Mouse (Mus musculus): ENCODE measurements around the gene Bex2. TPM values are rescaled to one million over a fixed set of nuclear protein-coding genes. Genes with fewer than 3 reads are reported as not detected.
"Not testable (repeated sequence)": the region's sequence is repeated elsewhere in the genome, so short reads cannot be mapped to it uniquely, and the experiment has no call there.

Bex2 gene
- polyA plus RNA-seq (2016; fragmentation: Nextera tagmentation; extraction: Ambion mirVana) = 351 and 371 TPM in 2 replicates

DNA sequence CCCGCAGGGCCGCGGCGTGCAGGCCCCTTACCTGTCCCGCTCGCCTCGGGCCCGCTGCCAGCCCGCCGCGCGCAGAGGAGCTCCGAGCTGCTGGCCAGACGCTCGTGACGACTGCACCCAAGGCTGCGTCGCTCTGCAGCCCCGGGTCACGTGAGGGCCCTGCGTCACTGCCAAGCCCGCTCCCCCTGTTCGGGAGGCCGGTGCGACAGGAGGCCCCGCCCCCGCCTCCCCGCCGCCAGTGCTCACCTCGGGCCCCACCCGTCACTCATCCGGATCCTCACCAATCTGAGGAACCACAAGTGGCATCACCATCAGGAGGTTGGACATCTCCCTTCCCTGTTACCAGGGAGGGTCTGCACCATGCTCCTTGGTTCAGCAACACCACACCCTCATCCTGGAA, at the start of gene Bex2:
Gene Bex2, minus strand, starts transcription at position 217 of the 400 bp plus-strand sequence.
- not testable (repeated sequence) for H3K9me3 ChIP-seq (replicated peaks); H3K36me3 ChIP-seq; H3K27me3 ChIP-seq; H3K4me1 ChIP-seq
- WGBS = 4% methylated on average over 3 of the region's 32 CpGs
- Histone ChIP-seq H3K4me3 (peak within 1 kb of the TSS; percentile 45), H3K4me2 (replicated peaks) (peak within 1 kb of the TSS; percentile 47), H3K27ac (peak within 1 kb of the TSS; percentile 76), H3K9ac (peak within 1 kb of the TSS; percentile 62)
- ATAC-seq (ENCODE audit: low FRiP score) = peak; percentile 98

GRCm38 (mm10) chrX:136115419-136115961, 47.5 kb upstream of the Bex2 start:
- H3K27me3 ChIP-seq = peaks cover 14% of the 10 kb centered on the region
- H3K9me3 ChIP-seq (replicated peaks) = no peaks in the 10 kb centered on the region
- 26% methylated on average over 23 of the region's 23 CpGs for WGBS
- H3K36me3 ChIP-seq = no peaks in the 10 kb centered on the region
- peak overlapping the region; percentile 83 for H3K27ac ChIP-seq
- H3K4me1 ChIP-seq = no peaks in the 10 kb centered on the region
- H3K4me2 ChIP-seq (replicated peaks) = peak overlapping the region; percentile 50
- ATAC-seq (ENCODE audit: low FRiP score) = peak; percentile 99
- H3K9ac ChIP-seq = no peak overlapping the region
- H3K4me3 ChIP-seq = peak overlapping the region; percentile 38

GRCm38 (mm10) chrX:136115015-136115414, 47.0 kb upstream of the Bex2 start:
- peak overlapping the region; percentile 50 for H3K4me2 ChIP-seq (replicated peaks)
- WGBS = 42% methylated on average over 4 of the region's 4 CpGs
- H3K36me3 ChIP-seq = no peaks in the 10 kb centered on the region
- no peaks in the 10 kb centered on the region for H3K4me1 ChIP-seq
- peak overlapping the region; percentile 38; the same call in 1 of the 2 replicates for H3K4me3 ChIP-seq
- no peak overlapping the region for H3K27ac ChIP-seq
- ATAC-seq (ENCODE audit: low FRiP score) = peak; percentile 33
- peaks cover 14% of the 10 kb centered on the region for H3K27me3 ChIP-seq
- H3K9ac ChIP-seq = no peak overlapping the region
- H3K9me3 ChIP-seq (replicated peaks) = no peaks in the 10 kb centered on the region

GRCm38 (mm10) chrX:136107942-136108341, 39.9 kb upstream of the Bex2 start:
- Histone ChIP-seq H3K9ac (no peak overlapping the region), H3K4me1 (no peaks in the 10 kb centered on the region), H3K4me3 (no peak overlapping the region), H3K36me3 (no peaks in the 10 kb centered on the region), H3K4me2 (replicated peaks) (no peak overlapping the region), H3K27me3 (peaks cover 5% of the 10 kb centered on the region; the same call in 1 of the 2 replicates), H3K9me3 (replicated peaks) (no peaks in the 10 kb centered on the region), H3K27ac (no peak overlapping the region)
- 52% methylated on average over 6 of the region's 6 CpGs for WGBS
- ATAC-seq (ENCODE audit: low FRiP score) = no peak

DNA sequence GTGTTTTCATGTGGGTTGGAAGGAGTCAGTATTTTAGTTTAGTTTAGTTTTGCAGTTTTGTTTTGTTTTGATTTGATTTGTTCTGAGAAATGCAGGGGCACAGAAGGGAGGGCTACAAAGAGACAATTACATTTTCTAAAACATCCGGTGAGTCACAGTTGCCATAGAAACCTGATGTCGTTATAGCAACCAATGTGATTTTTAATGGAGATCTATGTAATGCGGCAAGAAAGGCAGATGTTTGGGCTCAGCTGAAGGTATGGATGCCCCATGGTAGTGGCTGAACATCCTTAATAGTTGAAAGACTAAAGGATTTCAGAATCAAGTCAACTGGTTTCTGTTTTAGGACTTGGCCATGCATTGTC, 36.7 kb upstream of the Bex2 start:
- no peaks in the 10 kb centered on the region for H3K36me3 ChIP-seq
- 54% methylated on average over 3 of the region's 3 CpGs for WGBS
- no peaks in the 10 kb centered on the region for H3K9me3 ChIP-seq (replicated peaks)
- no peaks in the 10 kb centered on the region for H3K27me3 ChIP-seq
- H3K9ac ChIP-seq = no peak overlapping the region
- no peak overlapping the region for H3K4me2 ChIP-seq (replicated peaks)
- H3K4me1 ChIP-seq = no peaks in the 10 kb centered on the region
- ATAC-seq (ENCODE audit: low FRiP score) = no peak
- H3K27ac ChIP-seq = no peak overlapping the region
- H3K4me3 ChIP-seq = no peak overlapping the region

DNA sequence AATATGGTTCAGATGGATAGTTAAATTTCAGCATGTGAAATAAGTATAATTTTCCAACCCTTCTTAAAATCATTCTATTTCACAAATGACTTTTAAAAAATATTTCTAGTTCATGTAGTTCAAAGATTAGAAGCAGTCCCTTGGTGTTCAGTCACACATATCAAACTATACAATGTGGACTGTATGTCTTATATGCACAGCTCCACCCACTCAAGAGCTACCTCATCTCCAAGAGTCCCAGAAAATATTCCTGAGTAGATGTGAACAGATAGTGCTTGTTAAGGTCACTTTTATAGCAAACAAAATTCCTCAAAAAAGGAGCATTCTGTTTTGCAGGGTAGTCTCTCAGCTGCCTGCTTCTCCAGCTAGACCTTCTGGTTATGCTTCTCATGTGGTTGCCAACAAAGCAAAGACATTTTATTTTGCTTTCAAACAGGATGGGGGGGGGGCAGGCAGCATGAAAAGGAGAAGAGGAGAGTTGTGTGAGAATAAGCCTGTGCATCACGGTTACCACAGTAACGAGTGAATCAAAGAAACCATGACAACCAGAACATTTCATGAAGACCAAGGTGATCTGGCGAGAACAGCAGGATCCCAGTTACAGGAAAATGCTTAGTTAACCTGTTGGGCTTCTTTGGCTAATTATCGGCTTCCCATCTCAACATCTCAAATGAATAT, 36.1 kb upstream of the Bex2 start:
- no peak overlapping the region for H3K9ac ChIP-seq
- WGBS = 52% methylated on average over 4 of the region's 4 CpGs
- no peak for ATAC-seq (ENCODE audit: low FRiP score)
- H3K27ac ChIP-seq = no peak overlapping the region
- no peak overlapping the region for H3K4me2 ChIP-seq (replicated peaks)
- H3K4me3 ChIP-seq = no peak overlapping the region
- no peaks in the 10 kb centered on the region for H3K27me3 ChIP-seq
- no peaks in the 10 kb centered on the region for H3K9me3 ChIP-seq (replicated peaks)
- H3K4me1 ChIP-seq = no peaks in the 10 kb centered on the region
- no peaks in the 10 kb centered on the region for H3K36me3 ChIP-seq

DNA sequence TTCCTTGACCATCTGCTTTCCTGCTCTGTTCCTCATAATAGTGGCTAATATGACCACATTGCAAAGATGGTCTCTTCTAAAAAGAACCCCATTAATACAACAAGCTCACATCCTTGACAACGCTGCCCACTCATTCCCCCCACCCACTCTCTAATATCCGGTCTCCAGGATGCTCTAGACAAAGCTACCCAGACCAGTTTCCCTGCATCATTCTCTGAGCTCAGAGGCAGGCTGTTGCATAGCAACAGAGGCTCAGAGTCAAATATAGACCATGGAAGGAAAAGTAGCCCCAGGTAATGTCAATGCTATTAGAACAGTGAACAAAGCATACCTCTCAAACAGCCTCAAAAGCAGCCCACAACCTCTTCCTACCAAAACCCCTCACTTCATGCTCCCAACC, 26.4 kb upstream of the Bex2 start:
- Histone ChIP-seq H3K9me3 (replicated peaks) (no peaks in the 10 kb centered on the region), H3K4me1 (no peaks in the 10 kb centered on the region), H3K27ac (no peak overlapping the region), H3K4me2 (replicated peaks) (no peak overlapping the region), H3K9ac (no peak overlapping the region), H3K4me3 (no peak overlapping the region), H3K36me3 (no peaks in the 10 kb centered on the region), H3K27me3 (peaks cover 2% of the 10 kb centered on the region; the same call in 1 of the 2 replicates)
- WGBS = 50% methylated on average over 2 of the region's 2 CpGs
- peak; percentile 60; the same call in 1 of the 2 replicates for ATAC-seq (ENCODE audit: low FRiP score)

GRCm38 (mm10) chrX:136092497-136093279, 24.7 kb upstream of the Bex2 start:
- Histone ChIP-seq H3K27me3 (peaks cover 2% of the 10 kb centered on the region; the same call in 1 of the 2 replicates), H3K36me3 (no peaks in the 10 kb centered on the region), H3K9me3 (replicated peaks) (no peaks in the 10 kb centered on the region), H3K4me1 (no peaks in the 10 kb centered on the region), H3K4me2 (replicated peaks) (no peak overlapping the region), H3K4me3 (no peak overlapping the region), H3K9ac (no peak overlapping the region), H3K27ac (no peak overlapping the region)
- ATAC-seq (ENCODE audit: low FRiP score) = no peak
- WGBS = 44% methylated on average over 2 of the region's 2 CpGs

GRCm38 (mm10) chrX:136085155-136085554, 17.1 kb upstream of the Bex2 start, which contains the start of gene Nxf3:
TSS of gene Nxf3 (minus strand) at chrX:136085255.
- Histone ChIP-seq H3K4me2 (replicated peaks) (no peak within 1 kb of the TSS), H3K9ac (no peak within 1 kb of the TSS), H3K36me3 (no peaks in the 10 kb centered on the region), H3K27ac (no peak within 1 kb of the TSS), H3K27me3 (no peaks in the 10 kb centered on the region), H3K9me3 (replicated peaks) (no peaks in the 10 kb centered on the region), H3K4me1 (no peaks in the 10 kb centered on the region), H3K4me3 (no peak within 1 kb of the TSS)
- WGBS = 84% methylated on average over 9 of the region's 9 CpGs
- ATAC-seq (ENCODE audit: low FRiP score) = no peak

GRCm38 (mm10) chrX:136067201-136067991, 640 bp downstream of the Bex2 start:
- Histone ChIP-seq H3K4me3 (peak overlapping the region; percentile 45), H3K4me2 (replicated peaks) (peak overlapping the region; percentile 47), H3K27ac (peak overlapping the region; percentile 76), H3K9ac (peak overlapping the region; percentile 62)
- not testable (repeated sequence) for H3K9me3 ChIP-seq (replicated peaks); H3K4me1 ChIP-seq; H3K36me3 ChIP-seq; H3K27me3 ChIP-seq
- 21% methylated on average over 6 of the region's 48 CpGs for WGBS
- peak; percentile 87 for ATAC-seq (ENCODE audit: low FRiP score)

- Histone ChIP-seq H3K27ac (no peak overlapping the region), H3K36me3 (no peaks in the 10 kb centered on the region), H3K27me3 (0 out of 2 replicates have a peak, but pooled peaks cover 5% of the 10 kb centered on the region), H3K9me3 (replicated peaks) (no peaks in the 10 kb centered on the region), H3K4me2 (replicated peaks) (no peak overlapping the region), H3K4me3 (no peak overlapping the region), H3K4me1 (no peaks in the 10 kb centered on the region), H3K9ac (no peak overlapping the region)
- 86% methylated on average over 1 of the region's 1 CpGs for WGBS
- ATAC-seq (ENCODE audit: low FRiP score) = no peak
Observed at GRCm38 (mm10) chrX:136060698-136061097, 7.3 kb downstream of the Bex2 start.

DNA sequence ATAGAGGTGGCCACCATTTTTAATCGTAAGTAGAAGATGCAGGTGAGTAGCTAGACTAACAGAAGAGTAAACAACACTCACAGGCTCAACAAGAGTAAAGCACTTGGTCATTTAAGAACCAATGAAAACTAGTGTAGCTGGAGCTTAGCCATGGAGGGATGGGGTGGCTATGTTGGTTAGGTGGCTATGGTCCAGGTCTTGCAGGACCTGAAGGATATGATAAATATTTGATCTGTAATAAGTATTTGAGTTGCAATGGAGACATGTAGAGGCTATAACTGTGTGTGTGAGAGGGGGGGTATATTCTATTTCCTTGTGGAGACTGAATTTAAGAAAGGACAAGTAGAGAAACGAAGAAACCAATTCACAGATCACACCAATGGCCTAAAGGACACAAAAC, 16.8 kb downstream of the Bex2 start:
- H3K27me3 ChIP-seq = no peaks in the 10 kb centered on the region
- no peaks in the 10 kb centered on the region for H3K36me3 ChIP-seq
- H3K27ac ChIP-seq = no peak overlapping the region
- no peaks in the 10 kb centered on the region for H3K4me1 ChIP-seq
- H3K4me3 ChIP-seq = no peak overlapping the region
- WGBS = 82% methylated on average over 2 of the region's 2 CpGs
- H3K4me2 ChIP-seq (replicated peaks) = no peak overlapping the region
- ATAC-seq (ENCODE audit: low FRiP score) = no peak
- H3K9ac ChIP-seq = no peak overlapping the region
- no peaks in the 10 kb centered on the region for H3K9me3 ChIP-seq (replicated peaks)
